Mouse (Mus musculus): ENCODE results near the gene Homer1. TPM values are rescaled to one million over a fixed set of nuclear protein-coding genes. Genes with fewer than 3 reads are reported as not detected.
A peak's percentile ranks its signal among the peaks of the same experiment; 100 is the strongest.

The Homer1 gene
- polyA plus RNA-seq, 1 experiment from 2014 or later: 19.5 TPM

DNA sequence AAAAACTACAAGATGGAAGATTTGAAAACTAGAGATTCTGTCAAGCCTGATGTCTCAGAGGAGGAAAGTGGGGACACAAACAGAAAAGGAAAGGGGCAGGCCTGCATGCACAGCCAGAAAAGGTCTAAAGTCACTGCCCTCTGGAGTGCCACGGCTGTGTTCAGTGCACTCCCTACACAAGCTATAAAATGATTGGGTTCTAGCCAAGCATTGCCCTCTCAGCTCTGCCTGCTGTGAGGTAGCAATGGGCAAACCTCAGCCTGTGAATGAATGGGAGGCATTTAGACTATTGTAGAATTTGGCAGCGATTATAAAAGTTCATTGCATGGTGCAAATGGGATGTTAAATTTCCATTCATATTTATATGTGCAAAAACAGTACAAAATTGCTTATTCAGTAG, 120.3 kb downstream of the Homer1 start:
- H3K4me3 ChIP-seq: no peak overlapping the region
- no peak overlapping the region for H3K4me2 ChIP-seq (replicated peaks)
- no peaks in the 10 kb centered on the region for H3K9me3 ChIP-seq (replicated peaks)
- H3K27me3 ChIP-seq: no peaks in the 10 kb centered on the region
- ATAC-seq (ENCODE audit: low FRiP score): no peak
- H3K36me3 ChIP-seq: no peaks in the 10 kb centered on the region
- no peak overlapping the region for H3K9ac ChIP-seq
- 70% methylated on average over 2 of the region's 2 CpGs for WGBS
- H3K4me1 ChIP-seq: no peaks in the 10 kb centered on the region
- no peak overlapping the region for H3K27ac ChIP-seq

DNA sequence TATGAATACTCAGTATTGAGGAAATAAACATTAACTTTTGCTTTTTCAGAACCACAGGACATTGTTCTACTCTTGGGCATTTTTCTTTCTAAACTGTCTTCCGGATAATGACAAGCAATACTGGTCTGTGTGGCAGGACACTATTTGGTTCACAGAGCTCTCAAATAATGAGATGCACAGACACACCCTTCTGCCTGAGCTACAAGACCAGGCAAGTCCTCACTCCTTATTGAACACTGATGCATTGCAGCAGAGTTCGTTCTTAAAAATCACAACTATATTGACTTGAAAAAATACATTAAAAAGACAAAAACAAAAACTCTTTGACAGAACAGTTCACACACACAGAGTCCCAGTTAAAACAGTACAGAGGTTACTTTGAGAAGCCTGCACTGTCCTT, 123.8 kb downstream of the Homer1 start:
- H3K9ac ChIP-seq: no peak overlapping the region
- WGBS: 96% methylated on average over 2 of the region's 2 CpGs
- H3K36me3 ChIP-seq: no peaks in the 10 kb centered on the region
- H3K9me3 ChIP-seq (replicated peaks): no peaks in the 10 kb centered on the region
- H3K27me3 ChIP-seq: no peaks in the 10 kb centered on the region
- no peak overlapping the region for H3K4me3 ChIP-seq
- no peaks in the 10 kb centered on the region for H3K4me1 ChIP-seq
- ATAC-seq (ENCODE audit: low FRiP score): no peak
- H3K4me2 ChIP-seq (replicated peaks): no peak overlapping the region
- no peak overlapping the region for H3K27ac ChIP-seq

DNA sequence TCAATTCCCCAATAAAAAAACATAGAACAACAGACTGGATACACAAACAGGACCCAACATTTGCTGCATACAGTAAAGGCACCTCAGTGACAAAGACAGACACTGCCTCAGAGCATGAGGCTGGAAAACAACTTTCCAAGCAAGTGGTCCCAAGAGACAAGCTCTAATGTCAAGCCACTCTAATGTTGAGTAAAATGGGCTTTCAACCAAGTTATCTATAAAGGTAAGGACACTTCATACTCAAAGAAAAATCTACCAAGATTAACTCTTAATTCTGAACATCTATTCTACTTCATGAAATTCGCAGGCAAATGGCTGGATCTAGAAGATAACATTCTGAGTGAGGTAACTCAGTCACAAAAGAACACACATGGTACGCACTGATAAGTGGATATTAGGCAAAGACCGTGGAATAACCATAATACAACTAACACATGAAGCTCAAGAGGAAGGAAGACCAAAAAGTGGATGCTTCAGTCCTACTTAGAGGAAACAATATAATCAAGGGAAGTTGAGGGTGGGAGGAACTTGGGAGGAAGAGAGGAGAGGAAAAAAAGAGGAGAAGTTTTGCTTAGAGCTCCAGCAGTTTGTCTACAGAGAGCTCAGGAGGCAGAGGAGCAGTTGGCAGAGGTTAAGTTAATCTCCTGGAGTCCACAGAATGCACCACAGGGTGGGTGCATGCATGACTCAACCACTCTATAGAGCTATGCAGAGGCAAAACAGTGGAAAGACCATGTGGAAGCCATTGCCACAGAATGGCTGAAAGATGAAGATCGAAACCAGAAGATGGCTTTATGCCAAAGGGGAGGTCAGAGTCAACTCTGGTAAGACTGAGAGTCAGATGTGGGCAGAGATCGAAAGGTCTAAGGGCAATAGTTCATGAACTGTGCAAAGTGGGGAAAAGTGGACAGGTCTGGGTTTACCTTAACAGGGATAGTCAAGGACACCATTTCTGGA, 128.8 kb downstream of the Homer1 start:
- H3K27me3 ChIP-seq: no peaks in the 10 kb centered on the region
- H3K9me3 ChIP-seq (replicated peaks): no peaks in the 10 kb centered on the region
- no peak overlapping the region for H3K9ac ChIP-seq
- H3K4me1 ChIP-seq: no peaks in the 10 kb centered on the region
- peaks cover 5% of the 10 kb centered on the region; the same call in 1 of the 2 replicates for H3K36me3 ChIP-seq
- H3K4me3 ChIP-seq: no peak overlapping the region
- no peak for ATAC-seq (ENCODE audit: low FRiP score)
- no peak overlapping the region for H3K27ac ChIP-seq
- no peak overlapping the region for H3K4me2 ChIP-seq (replicated peaks)
- 96% methylated on average over 5 of the region's 5 CpGs for WGBS

DNA sequence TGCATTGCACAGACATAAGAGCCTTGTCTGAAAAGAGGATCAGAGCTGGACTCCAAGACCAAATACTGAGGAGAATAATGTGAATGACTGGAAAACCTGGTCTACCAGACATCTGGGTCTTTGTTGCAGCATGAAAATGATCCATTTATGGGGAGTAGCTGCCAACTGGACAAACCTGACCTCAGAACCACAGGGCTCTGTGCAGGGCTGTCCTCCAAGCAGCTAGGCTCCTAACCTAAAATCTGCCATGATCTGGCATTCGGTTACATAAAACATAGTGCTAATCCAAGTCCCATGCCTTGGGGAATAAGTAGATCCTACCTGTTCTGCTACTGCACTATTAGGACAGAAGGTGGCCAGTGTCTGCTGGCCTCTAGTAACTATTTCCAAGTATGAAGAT, 129.8 kb downstream of the Homer1 start:
- no peaks in the 10 kb centered on the region for H3K27me3 ChIP-seq
- no peaks in the 10 kb centered on the region for H3K9me3 ChIP-seq (replicated peaks)
- H3K4me2 ChIP-seq (replicated peaks): no peak overlapping the region
- no peak overlapping the region for H3K9ac ChIP-seq
- no peak overlapping the region for H3K4me3 ChIP-seq
- ATAC-seq (ENCODE audit: low FRiP score): no peak
- H3K4me1 ChIP-seq: no peaks in the 10 kb centered on the region
- H3K27ac ChIP-seq: no peak overlapping the region
- peaks cover 6% of the 10 kb centered on the region; the same call in 1 of the 2 replicates for H3K36me3 ChIP-seq
- 95% methylated on average over 1 of the region's 1 CpGs for WGBS

DNA sequence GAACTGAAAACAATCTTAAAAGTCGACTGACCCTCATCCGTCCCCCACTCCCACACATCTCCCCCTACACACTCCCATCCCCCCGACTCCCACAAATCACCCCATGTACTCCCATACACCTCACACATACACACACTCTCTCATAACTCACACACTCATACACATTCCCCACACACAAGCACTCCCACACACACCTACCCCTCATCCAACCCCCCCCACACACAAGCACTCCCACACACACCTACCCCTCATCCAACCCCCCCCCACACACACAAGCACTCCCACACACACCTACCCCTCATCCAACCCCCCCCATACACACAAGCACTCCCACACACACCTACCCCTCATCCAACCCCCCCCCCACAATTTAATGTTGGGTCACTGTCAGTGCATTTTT, 140.7 kb downstream of the Homer1 start:
- WGBS: 96% methylated on average over 3 of the region's 3 CpGs
- H3K4me1 ChIP-seq: no peaks in the 10 kb centered on the region
- no peak overlapping the region for H3K4me2 ChIP-seq (replicated peaks)
- no peaks in the 10 kb centered on the region for H3K27me3 ChIP-seq
- no peaks in the 10 kb centered on the region for H3K9me3 ChIP-seq (replicated peaks)
- no peak overlapping the region for H3K9ac ChIP-seq
- peak; percentile 71 for ATAC-seq (ENCODE audit: low FRiP score)
- H3K4me3 ChIP-seq: no peak overlapping the region
- no peak overlapping the region for H3K27ac ChIP-seq
- H3K36me3 ChIP-seq: peaks cover 32% of the 10 kb centered on the region

DNA sequence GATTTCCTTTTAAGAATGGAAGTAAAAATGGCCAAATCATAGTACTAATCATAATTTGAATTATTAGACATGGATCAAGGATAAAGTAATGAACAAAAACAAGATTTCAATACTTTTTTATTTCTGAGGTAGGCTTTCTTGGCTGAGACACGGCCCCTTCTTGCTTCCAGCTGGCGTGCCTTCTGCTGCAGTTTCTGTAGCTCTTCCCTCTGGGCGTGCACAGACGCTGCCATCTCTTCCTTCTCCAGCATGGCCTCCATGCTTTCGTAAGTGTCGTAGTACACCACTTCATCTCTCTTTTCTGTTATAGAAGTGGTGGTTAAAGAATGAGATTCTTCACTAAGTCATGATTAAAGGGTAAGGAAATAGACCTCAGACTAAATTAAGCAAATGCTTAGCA, 153.8 kb downstream of the Homer1 start:
- 94% methylated on average over 6 of the region's 6 CpGs for WGBS
- ATAC-seq (ENCODE audit: low FRiP score): no peak
- Histone ChIP-seq H3K27me3 (no peaks in the 10 kb centered on the region), H3K36me3 (peaks cover 40% of the 10 kb centered on the region), H3K4me2 (replicated peaks) (no peak overlapping the region), H3K4me1 (no peaks in the 10 kb centered on the region), H3K9ac (no peak overlapping the region), H3K4me3 (no peak overlapping the region), H3K27ac (no peak overlapping the region), H3K9me3 (replicated peaks) (no peaks in the 10 kb centered on the region)

Other genes starting within 250 kb of the Homer1 start
- 0.08 and 0.12 TPM in 2 replicates for gene Cmya5, start 154.9 kb upstream of the Homer1 start, polyA plus RNA-seq (2016; fragmentation: Nextera tagmentation; extraction: Ambion mirVana)
- 55.7 and 64.0 TPM in 2 replicates for gene Tent2, start 107.2 kb upstream of the Homer1 start, polyA plus RNA-seq (2016; fragmentation: Nextera tagmentation; extraction: Ambion mirVana)
- gene Jmy, start 200.2 kb downstream of the Homer1 start, polyA plus RNA-seq (2016; fragmentation: Nextera tagmentation; extraction: Ambion mirVana): 10.6 TPM in 2 replicates